Mouse (Mus musculus): ENCODE results near the gene Nsrp1.
"Not testable (repeated sequence)": the region's sequence is repeated elsewhere in the genome, so short reads cannot be mapped to it uniquely, and the experiment has no call there.

Nsrp1 gene

GRCm38 (mm10) chr11:77078273-77079134 lies at the start of gene Nsrp1:
Nsrp1 (minus strand) TSS chr11:77078435.
- DNase-seq (ENCODE audit: low spot score in 2 of 2) = peak; percentile 79 to 89

GRCm38 (mm10) chr11:77111141-77111540 lies 32.9 kb upstream of the Nsrp1 start:
- no peak for DNase-seq (ENCODE audit: low spot score in 2 of 2)

- DNase-seq (ENCODE audit: low spot score in 2 of 2) = no peak
Observed at GRCm38 (mm10) chr11:77108442-77108841, 30.2 kb upstream of the Nsrp1 start.

GRCm38 (mm10) chr11:77107872-77108271 lies 29.6 kb upstream of the Nsrp1 start:
- not testable (repeated sequence) for DNase-seq (ENCODE audit: low spot score in 2 of 2)

GRCm38 (mm10) chr11:77106961-77107360 lies 28.7 kb upstream of the Nsrp1 start:
- DNase-seq (ENCODE audit: low spot score in 2 of 2) = no peak

- DNase-seq (ENCODE audit: low spot score in 2 of 2) = peak; percentile 37 to 66
Observed at GRCm38 (mm10) chr11:77100137-77100937, 22.1 kb upstream of the Nsrp1 start.

- no peak for DNase-seq (ENCODE audit: low spot score in 2 of 2)
Observed at GRCm38 (mm10) chr11:77098332-77098972, 20.2 kb upstream of the Nsrp1 start.

GRCm38 (mm10) chr11:77096991-77097390 lies 18.8 kb upstream of the Nsrp1 start:
- no peak for DNase-seq (ENCODE audit: low spot score in 2 of 2)

- no peak for DNase-seq (ENCODE audit: low spot score in 2 of 2)
Observed at GRCm38 (mm10) chr11:77096581-77096980, 18.3 kb upstream of the Nsrp1 start.

- no peak for DNase-seq (ENCODE audit: low spot score in 2 of 2)
Observed at GRCm38 (mm10) chr11:77095206-77095605, 17.0 kb upstream of the Nsrp1 start.

GRCm38 (mm10) chr11:77094136-77094535 lies 15.9 kb upstream of the Nsrp1 start:
- DNase-seq (ENCODE audit: low spot score in 2 of 2) = peak in 1 of 2 experiments; percentile 13

- no peak for DNase-seq (ENCODE audit: low spot score in 2 of 2)
Observed at GRCm38 (mm10) chr11:77093208-77093607, 15.0 kb upstream of the Nsrp1 start.

- no peak for DNase-seq (ENCODE audit: low spot score in 2 of 2)
Observed at GRCm38 (mm10) chr11:77089162-77089561, 10.9 kb upstream of the Nsrp1 start.

- no peak for DNase-seq (ENCODE audit: low spot score in 2 of 2)
Observed at GRCm38 (mm10) chr11:77087004-77087403, 8.8 kb upstream of the Nsrp1 start.

- no peak for DNase-seq (ENCODE audit: low spot score in 2 of 2)
Observed at GRCm38 (mm10) chr11:77084001-77084682, 5.9 kb upstream of the Nsrp1 start.

- no peak for DNase-seq (ENCODE audit: low spot score in 2 of 2)
Observed at GRCm38 (mm10) chr11:77079361-77079760, 1.1 kb upstream of the Nsrp1 start.

GRCm38 (mm10) chr11:77077792-77078191 lies 443 bp downstream of the Nsrp1 start:
- no peak for DNase-seq (ENCODE audit: low spot score in 2 of 2)

- not testable (repeated sequence) for DNase-seq (ENCODE audit: low spot score in 2 of 2)
Observed at GRCm38 (mm10) chr11:77077331-77077730, 904 bp downstream of the Nsrp1 start.

- DNase-seq (ENCODE audit: low spot score in 2 of 2) = no peak
Observed at GRCm38 (mm10) chr11:77070721-77071120, 7.5 kb downstream of the Nsrp1 start.

GRCm38 (mm10) chr11:77068825-77069224 lies 9.4 kb downstream of the Nsrp1 start:
- DNase-seq (ENCODE audit: low spot score in 2 of 2) = no peak

GRCm38 (mm10) chr11:77063406-77063805 lies 14.8 kb downstream of the Nsrp1 start:
- DNase-seq (ENCODE audit: low spot score in 2 of 2) = no peak

GRCm38 (mm10) chr11:77061951-77062350 lies 16.3 kb downstream of the Nsrp1 start:
- DNase-seq (ENCODE audit: low spot score in 2 of 2) = no peak

All from urinary bladder, adult 18-20 months (tissue).